Mouse (Mus musculus) erythroblast, embryonic 14.5 days (primary cell): ENCODE data around the gene S1pr1.

Source experiments
- GATA1 ChIP-seq: IDR thresholded peaks from 2 replicates; pipeline ENCODE4 v1.6.1; 2012; ENCODE audit warnings: low read length, inconsistent platforms, mixed read lengths
- TAL1 ChIP-seq: IDR thresholded peaks from 3 replicates; pipeline ENCODE4 v1.6.1; 2012; ENCODE audit warnings: low read length, inconsistent platforms, mixed read lengths

DNA sequence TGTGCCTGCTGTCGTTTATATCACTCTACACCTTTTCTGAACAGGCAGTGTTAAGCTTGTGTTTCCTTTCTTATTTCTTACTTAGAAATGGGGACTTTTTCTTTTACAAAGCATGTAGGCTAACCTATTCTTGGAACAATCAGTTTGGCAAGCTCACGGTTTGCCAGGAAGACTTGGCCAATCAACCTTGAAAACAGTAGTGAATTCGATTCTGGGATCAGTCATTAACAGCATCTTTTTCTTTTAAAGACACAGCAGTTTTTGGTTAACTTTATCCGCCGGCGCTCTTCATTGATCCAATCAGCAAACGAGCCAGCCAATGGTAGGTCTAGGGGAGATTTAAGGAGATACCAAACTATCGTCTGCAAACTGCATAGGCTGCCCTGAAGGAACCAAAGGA is 31.6 kb upstream of the S1pr1 start:
- TF ChIP-seq TAL1 (no peak), GATA1 (no peak)
